Mouse (Mus musculus) layer of hippocampus, adult 8-10 months (tissue): Measurements from ENCODE around the gene Btbd11. TPM values are rescaled to one million over a fixed set of nuclear protein-coding genes. Genes with fewer than 3 reads are reported as not detected.
"Not testable (repeated sequence)": the region's sequence is repeated elsewhere in the genome, so short reads cannot be mapped to it uniquely, and the experiment has no call there.

Source experiments
- DNase-seq, 2 experiments: peaks; one replicate each; pipeline ENCODE4 v3.0.0; 2022; ENCODE audit warnings: low spot score in 2 of 2
- total RNA-seq, 4 experiments: library from RNA; stranded (reverse); gene quantifications; 2 replicates each; pipeline ENCODE4 v1.2.4; 2022

The Btbd11 gene
- total RNA-seq, 4 experiments from 2014 or later: 20.2 to 30.5 (median 21.7) TPM

GRCm38 (mm10) chr10:85640408-85640807 is 253.8 kb downstream of the Btbd11 start:
- no peak for DNase-seq

GRCm38 (mm10) chr10:85645346-85645745 is 258.7 kb downstream of the Btbd11 start:
- DNase-seq: no peak

GRCm38 (mm10) chr10:85651706-85652105 is 265.1 kb downstream of the Btbd11 start:
- DNase-seq: peak; percentile 35 to 43

- no peak for DNase-seq
Observed at GRCm38 (mm10) chr10:85655881-85656280, 269.3 kb downstream of the Btbd11 start.

- no peak for DNase-seq
Observed at GRCm38 (mm10) chr10:85657886-85658285, 271.3 kb downstream of the Btbd11 start.

- DNase-seq: no peak
Observed at GRCm38 (mm10) chr10:85673512-85673921, 286.9 kb downstream of the Btbd11 start.

- peak in 1 of 2 experiments; percentile 75 for DNase-seq
Observed at GRCm38 (mm10) chr10:85678635-85679034, 292.0 kb downstream of the Btbd11 start.

GRCm38 (mm10) chr10:85682446-85682845 is 295.8 kb downstream of the Btbd11 start:
- DNase-seq: no peak

GRCm38 (mm10) chr10:85694429-85694828 is 307.8 kb downstream of the Btbd11 start:
- DNase-seq: not testable (repeated sequence)

GRCm38 (mm10) chr10:85699721-85700120 is 313.1 kb downstream of the Btbd11 start:
- no peak for DNase-seq

GRCm38 (mm10) chr10:85709790-85710189 is 323.2 kb downstream of the Btbd11 start:
- DNase-seq: not testable (repeated sequence)

Other genes with a start within 250 kb of the Btbd11 start
- gene Cry1, start 201.8 kb upstream of the Btbd11 start, total RNA-seq: 10 to 100 TPM; 13.9 to 14.9 (median 14.4) TPM